Mouse (Mus musculus) frontal cortex, adult (tissue): ENCODE results near the gene Slc34a2.
A peak's percentile ranks its signal among the peaks of the same experiment; 100 is the strongest.

Experiments
- ATAC-seq: cut with Nextera tagmentation; 2 replicates; pipeline ENCODE4 v1.9.2; 2017; ENCODE audit warnings: mild to moderate bottlenecking, moderate library complexity, mixed read lengths; ENCODE audit not compliant: low TSS enrichment

Gene Slc34a2

DNA sequence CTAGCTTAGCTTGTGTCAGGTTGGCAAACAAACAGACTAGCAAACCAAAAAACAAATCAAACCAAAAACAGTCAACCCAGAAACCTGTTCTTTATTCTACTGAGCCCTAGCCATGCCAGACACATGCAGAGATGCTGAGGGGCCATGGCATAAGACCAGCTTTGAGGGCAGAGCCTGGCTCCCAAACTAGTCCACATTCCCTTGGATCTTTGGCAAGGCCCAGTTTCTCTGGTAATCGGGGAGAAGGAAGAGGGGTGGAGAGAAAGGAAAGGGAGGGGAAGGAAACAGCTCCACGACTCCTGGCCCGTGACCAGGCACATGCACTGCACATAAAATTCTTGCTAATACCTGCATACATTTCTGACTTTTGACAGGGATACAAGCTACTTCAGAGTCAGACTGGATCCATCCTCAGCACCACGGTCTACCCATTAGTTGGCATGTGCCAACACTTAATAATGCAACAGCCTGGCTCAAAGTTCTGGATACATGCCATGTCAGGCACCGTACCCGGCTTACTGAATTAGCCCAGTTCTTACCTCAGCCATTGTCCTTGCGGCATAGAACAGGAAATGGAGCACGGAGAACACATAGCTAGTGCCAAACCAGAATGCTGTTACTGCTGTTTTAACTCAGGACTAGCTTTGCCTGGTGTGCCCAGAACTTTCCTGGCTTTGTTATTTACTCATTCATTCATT, 12.5 kb upstream of the Slc34a2 start:
- no peak for ATAC-seq

DNA sequence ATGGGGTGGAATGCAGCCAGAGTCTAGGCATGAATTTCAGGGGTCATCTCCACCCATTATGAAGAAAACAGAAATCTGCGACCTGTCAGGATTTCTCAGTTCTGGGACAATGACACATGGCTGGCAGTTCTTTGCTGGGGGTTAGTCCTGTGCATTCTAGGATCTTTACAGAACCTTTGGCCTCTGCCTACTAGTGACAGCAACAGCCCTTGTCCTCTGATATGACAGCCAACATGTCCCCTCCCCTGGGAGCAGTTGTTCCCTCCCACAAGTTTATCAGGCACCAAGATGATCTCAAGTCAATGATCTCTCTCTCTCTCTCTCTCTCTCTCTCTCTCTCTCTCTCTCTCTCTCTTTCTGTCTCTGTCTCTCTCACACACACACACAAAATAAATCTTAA, 6.5 kb upstream of the Slc34a2 start:
- no peak for ATAC-seq

GRCm38 (mm10) chr5:53042034-53042748, 4.3 kb downstream of the Slc34a2 start:
- no peak for ATAC-seq

DNA sequence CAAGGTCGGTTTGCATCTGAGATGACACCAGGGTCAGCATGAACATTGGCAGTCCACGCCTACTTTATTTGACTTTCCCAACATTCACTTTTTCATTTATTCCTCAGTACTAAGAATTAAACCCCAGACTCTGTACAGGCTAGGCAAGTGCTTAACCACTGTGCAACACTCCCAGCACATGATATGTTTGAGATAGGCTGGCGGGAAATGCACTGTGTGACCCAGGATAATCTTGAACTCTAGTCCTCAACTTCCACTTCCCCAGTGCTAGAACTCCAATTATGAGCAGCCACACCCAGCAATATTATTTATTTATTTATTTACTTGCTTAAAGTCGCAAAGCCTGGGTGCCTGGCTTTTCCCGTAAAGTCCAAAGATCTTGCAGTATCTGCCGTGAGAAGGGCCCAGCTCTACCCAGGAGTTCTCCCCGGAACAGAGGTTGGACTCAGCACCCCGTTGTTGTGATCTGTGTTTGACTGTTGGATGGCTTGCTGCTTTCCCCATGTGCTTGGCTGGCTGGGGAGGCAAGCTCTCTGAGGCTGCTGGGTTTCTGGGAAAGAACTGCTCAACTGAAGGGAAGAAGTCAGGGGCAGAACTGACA, 5.0 kb downstream of the Slc34a2 start:
- no peak for ATAC-seq

GRCm38 (mm10) chr5:53043716-53044115, 5.8 kb downstream of the Slc34a2 start:
- no peak for ATAC-seq

- ATAC-seq = no peak
Measured at GRCm38 (mm10) chr5:53047951-53048350, 10.1 kb downstream of the Slc34a2 start.

- ATAC-seq = no peak
Measured at GRCm38 (mm10) chr5:53048599-53048998, 10.7 kb downstream of the Slc34a2 start.

DNA sequence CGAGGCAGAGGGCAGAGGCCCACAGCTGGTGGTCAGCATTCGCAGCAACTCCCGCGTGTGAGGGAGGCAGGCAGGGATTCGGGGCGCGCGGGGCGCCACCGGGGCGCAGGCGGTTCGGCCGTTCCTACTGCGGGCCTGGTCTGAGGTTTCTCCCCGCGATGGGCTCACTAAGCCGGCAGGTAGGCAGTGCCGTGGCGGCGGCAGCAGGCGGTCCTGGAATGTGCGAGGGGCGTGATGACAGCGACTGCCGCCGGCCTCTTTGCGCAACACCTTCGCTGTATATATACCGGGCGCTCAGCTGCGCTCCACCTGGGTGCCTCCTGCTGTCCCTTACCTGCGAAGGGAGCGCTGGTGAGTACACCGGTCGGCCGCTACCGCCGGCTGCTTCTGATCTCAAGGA, 11.2 kb downstream of the Slc34a2 start:
- ATAC-seq = 0 out of 2 replicates have a peak, but pooled peaks have one; percentile 29

DNA sequence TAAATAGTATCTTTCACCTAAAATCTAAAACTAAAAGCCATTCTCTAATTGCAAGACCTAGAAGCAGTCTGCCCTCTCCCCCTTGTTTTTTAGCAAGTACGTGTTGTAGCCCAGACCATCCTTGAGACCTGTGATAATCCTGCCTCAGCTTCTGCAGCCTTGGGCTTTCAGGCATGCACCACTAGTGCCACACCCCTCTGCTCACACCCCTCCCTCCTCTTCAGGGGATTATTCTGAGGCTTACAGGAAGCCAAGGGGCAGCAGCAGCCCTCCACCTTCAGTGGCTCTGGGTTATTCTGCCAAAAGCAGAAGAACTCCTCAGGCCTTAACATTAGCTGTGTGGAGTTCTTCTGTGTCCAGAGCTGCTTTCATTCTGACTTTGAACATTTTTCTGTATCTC, 13.1 kb downstream of the Slc34a2 start:
- no peak for ATAC-seq

DNA sequence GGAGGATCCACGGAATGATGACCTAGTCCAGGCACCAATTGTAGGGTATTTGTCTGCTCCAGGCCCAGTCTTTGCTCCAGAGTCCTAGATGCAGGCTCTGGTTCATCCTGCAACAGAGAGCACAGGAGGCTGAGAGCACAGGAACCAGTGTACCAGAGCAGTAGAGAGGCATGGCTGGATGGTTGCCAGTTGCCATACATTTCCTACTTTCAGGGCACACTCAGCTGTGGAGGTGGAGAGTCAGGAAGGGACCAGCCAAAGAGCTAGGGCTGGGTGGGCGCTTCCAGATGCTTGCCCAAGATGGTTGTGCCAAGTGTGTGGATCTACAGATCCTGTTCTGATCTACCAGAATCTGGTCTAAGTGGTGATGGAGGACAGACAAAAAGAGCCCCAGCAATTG, 15.4 kb downstream of the Slc34a2 start:
- ATAC-seq = peak; percentile 73; the same call in 1 of the 2 replicates

DNA sequence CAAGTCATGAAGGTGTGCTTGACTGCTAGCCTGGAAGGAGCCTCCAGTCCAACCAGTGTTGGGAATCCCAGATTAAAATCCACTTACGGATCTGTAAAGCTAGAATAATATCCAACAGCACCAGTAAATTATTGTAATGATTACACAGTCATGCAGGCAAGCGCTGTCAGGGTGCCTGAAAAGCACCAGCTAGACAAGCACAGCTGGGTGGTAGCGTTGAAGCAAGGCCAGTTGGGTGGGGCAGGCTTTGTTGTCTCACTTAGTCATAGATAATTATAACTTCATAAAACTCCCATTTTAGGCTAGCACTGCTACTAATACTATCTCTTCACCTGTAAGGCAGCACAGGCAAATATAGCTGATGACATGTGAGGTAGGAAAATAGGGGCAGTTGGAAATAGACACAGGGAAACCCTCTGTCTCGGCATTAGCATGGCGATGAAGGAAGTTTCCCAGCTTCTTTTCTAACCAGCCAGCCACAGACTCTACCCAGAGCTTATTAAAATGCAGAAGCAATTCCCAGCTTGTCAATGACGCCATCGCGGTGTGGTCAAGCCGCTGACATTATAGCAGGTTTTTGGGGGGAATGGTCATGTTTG, 23.8 kb downstream of the Slc34a2 start:
- no peak for ATAC-seq

GRCm38 (mm10) chr5:53074553-53074952, 36.7 kb downstream of the Slc34a2 start:
- no peak for ATAC-seq

GRCm38 (mm10) chr5:53078453-53078852, 40.6 kb downstream of the Slc34a2 start:
- ATAC-seq = no peak

- ATAC-seq = no peak
Measured at GRCm38 (mm10) chr5:53087452-53087851, 49.6 kb downstream of the Slc34a2 start.

GRCm38 (mm10) chr5:53091331-53091730, 53.5 kb downstream of the Slc34a2 start:
- peak; percentile 50 for ATAC-seq

DNA sequence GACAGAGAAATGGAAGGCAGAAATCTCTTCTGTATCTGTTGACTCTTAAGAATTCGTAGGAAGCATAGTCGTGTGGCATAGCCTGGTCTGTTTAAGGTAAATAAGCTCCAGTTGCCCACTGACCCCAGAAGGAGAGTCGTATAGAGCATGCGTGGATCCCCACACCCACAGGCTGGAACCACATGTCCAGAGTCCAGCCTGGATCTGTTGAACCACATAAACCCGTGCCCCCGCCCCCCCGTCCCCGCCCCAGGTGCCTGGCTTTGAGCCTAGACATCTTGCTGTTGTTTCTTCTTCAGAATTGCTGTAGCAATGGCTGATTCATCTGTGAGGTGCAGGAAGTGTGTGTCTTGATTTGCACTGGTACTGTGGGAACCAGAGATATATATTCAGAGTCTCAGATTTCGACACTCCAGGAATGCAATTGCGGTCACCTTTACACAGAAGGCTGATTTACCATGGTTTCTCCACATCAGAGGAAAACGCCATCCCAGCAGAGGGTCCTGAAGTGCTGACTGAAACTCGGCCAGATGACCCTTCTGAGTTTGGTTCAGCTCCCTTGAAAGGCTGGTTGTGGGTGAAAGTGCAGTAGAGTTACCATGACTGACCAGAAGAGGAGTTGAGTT, 64.1 kb downstream of the Slc34a2 start:
- ATAC-seq = no peak

GRCm38 (mm10) chr5:53104177-53104855, 66.4 kb downstream of the Slc34a2 start:
- no peak for ATAC-seq

DNA sequence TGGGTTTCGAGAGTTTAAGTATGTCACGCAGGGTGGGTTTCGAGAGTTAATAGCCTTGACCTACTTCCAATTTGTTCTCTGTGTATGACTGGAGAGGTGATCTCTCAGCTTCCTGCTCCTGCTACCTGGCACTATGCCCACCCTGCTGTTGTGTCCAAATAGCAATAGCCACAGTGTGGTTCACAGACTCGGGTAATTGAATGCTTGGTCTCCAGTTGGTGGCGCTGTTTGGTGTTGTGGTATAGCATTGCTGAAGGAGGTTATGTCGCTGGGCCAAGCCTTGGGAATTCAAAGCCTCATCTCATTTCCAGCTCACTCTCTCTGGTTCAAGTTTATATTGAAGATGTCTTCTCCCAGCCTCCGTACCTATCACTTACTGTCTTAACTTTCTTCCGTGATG, 67.8 kb downstream of the Slc34a2 start:
- peak; percentile 51; the same call in 1 of the 2 replicates for ATAC-seq

- ATAC-seq = no peak
Measured at GRCm38 (mm10) chr5:53106125-53106524, 68.2 kb downstream of the Slc34a2 start.

DNA sequence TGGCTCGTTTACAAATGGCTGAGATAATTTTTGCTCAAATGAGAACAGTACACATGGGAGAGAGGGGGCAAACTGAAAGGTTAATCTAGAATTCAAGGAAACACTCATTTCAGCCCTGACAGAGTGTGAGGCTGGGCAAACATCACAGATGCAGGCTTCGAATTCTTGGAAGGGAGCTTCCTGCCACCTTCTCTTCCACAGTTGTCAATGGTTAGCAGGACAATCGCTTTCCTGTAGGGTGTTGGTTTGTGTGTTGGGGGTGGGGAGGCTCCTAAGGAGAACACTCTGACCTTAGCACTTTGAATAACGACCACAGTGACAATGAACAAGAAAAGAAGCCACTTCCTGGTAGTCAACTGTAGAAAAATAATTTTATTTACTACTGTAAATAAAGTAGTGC, 68.8 kb downstream of the Slc34a2 start:
- ATAC-seq = no peak

GRCm38 (mm10) chr5:53108026-53108425, 70.1 kb downstream of the Slc34a2 start:
- ATAC-seq = no peak

DNA sequence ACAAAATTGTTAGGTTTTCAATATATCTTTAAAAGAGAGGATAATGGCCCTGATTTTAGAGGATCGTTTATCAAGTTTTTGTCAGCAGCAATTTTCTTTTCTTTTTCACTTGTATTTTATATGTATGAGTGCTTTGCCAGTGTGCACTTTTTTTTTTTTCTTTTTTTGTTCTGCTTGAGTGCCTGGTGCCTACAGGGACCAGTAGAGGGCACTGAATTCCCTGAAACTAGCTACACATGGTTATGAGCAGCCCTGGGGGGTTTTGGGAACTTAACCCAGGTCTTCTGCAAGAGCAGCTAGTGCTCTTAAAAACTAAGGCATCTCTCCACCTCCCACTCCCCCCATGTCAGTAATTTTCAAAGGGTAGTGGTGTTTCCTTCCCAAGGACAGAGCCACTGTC, 70.8 kb downstream of the Slc34a2 start:
- no peak for ATAC-seq
